Mouse (Mus musculus): Measurements from ENCODE around the gene Selenot.
"Not testable (repeated sequence)": the region's sequence is repeated elsewhere in the genome, so short reads cannot be mapped to it uniquely, and the experiment has no call there.

Selenot gene

DNA sequence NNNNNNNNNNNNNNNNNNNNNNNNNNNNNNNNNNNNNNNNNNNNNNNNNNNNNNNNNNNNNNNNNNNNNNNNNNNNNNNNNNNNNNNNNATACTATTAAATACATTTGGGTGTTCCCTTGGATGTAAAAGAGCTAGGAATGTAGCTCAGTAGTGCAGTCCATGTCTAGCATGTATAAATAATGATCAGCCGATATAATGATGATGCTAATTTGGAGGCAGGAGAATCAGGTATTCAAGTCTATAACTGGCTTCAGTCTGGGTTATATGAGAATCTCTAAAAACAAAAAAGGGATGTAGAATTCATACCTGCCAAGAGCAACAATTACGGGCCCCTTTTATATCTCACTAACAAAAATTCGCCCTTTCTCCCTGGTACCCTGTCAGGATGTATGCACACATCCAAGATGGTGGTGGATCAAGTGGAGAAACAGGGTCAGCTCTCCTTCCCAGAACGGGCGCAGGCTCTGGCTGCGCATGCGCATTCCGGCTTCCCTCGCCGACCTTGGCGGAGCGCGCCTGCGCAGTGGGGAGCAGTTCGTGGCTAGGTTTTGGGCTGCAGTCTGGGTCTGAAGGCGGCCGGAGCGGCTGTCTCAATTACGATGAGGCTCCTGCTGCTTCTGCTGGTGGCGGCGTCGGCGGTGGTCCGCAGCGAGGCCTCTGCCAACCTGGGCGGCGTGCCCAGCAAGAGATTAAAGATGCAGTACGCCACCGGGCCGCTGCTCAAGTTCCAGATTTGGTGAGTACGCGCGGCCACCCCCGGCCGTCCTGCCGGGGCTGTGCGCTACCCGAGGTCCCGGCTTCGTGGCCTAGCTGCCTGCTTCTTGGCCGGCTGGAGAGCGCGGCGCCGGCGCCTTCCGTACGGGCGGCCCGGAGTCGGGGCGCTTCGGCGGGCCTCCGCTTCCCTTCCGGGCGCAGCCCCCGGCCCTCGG lies at the start of gene Selenot:
Gene Selenot, plus strand, starts transcription at position 500 of the 930 bp plus-strand sequence.
- in situ Hi-C loops (cut with MboI, MseI), result loop anchor here (10.0 kb wide), 1 partner anchor 162 kb away; the partner anchor contains the start of gene Tsc22d2

DNA sequence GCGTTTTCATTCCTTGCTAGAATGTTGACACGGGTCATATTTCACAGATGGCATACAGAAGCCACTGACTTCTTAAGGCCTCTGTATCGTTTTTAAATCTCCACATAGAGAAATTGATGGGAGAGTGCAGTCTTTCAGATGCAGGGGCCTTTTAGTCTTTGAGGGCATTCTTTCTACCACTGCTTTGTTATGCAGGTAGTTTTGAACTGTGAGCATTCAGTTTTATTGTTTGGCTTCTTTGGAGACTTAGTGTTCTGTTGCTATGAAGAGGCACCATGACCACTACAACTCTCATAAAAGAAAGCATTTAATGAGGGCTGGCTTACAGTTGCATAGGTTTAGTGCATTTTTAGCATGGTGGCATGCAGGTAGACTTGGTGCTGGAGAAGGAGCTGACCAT lies 39.9 kb upstream of the Selenot start:
- in situ Hi-C loops (cut with MboI, MseI), result no loop called here

DNA sequence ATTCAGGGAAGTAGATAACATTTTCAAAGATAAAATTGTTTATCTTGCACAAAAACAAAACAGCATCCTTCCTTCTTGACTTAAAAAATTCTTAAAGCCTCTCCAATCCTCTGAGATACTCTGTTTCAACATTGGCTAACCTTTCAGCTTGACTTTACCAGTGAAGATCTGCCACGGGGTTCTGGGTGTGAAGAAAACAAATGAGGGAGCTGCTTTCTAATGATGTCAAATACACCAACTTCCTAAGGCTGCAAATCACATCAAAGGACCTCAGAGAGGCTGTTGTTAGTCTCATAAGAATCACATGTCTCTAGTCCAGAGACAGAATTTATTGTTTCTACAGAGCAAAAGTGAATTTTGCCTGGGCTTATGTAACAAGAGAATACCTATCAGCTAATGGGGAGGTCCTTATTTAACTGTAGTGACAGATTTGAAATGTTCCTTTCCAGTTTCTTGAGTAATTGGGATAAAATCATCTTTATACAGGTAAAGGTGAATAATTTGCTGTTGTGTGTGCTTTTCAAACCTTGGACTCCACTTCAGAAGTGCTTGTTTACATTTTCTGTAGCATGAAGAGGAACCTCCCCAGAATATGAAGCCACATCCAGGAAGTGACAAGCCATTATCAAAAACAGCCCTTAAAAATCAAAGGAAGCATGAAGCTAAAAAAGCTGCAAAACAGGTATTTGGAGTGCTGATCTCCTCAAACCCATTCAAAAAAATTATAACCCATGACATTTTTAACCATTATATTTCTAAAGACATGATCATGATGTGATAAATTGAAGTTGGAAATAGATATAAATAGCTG lies 24.2 kb upstream of the Selenot start:
- in situ Hi-C loops (cut with MboI, MseI), result no loop called here

DNA sequence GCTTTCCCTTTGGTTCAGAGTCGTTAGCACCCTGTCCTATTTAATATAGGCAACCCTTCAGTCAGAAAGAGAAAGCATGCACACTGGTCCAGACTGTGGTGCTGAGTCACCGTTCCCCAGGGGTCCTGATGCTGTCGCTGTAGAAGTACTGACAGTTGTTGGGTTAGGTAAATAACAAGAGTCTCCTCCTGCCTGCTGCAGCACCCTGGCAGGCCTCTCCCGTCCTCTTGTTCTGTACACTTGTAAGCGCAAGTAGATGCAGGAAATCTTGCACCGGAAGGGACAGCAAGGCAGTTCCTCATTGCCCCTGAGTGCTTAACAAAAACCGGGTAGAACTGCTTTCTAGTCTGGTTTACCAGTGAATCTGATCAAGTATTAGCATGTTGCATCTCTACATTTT lies 19.8 kb upstream of the Selenot start:
- in situ Hi-C loops (cut with MboI, MseI), result no loop called here

DNA sequence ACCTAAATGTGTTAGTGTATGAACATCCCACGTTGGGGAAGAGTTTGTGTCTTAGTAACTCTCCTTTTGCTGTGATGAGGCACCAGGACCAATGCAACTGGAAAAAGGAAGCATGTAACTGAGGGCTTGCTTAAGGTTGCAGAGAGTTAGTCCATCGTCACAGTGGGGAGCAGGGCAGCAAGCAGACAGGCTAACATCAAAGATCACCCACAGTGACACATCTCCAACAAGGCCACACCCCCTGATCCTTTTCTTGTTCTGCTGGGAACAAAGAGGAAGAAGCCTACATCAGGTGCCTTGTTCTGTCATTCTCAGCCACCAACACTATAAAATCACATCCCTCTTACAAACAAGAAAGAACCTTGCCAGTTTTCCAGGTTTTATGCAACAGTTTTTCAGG lies 16.5 kb upstream of the Selenot start:
- in situ Hi-C loops (cut with MboI, MseI), result no loop called here

DNA sequence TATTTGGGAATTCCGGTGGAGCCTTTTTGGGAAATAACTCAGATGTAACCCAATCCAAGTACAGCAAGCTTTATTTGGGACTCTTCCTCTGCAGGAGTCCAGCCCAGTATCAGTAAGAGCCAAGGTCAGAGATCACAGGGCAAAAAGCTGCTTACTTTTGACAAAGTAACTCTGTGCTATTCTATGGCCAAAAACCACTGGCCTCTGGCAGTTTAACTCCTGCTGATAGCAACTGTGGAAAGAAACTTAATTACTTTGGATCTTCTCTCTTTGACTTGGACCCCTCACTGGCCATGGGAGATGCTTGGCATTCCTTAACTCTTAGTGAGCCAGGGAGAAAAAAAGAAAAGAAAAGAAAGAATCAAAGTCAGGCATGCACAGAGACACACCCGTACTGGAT lies 15.0 kb upstream of the Selenot start:
- in situ Hi-C loops (cut with MboI, MseI), result no loop called here

DNA sequence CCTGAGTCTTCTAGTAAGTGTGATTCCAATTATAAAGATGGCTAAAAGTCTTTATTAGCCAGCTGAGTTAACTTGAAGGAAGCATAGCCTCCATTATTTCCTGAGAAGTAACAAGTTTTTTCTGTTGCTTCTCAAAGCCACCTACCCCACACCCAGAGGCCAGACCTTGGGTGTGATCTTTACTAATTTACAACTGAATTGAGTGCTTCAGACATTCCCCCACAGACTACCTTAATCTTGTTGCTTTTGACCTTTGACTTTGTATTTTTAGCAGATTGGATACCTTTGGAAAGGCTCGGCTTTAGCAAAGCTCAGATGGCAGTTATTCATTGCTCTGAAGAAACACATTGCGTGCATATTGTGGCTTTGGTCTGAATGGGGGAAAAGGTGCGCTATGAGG lies 5.6 kb upstream of the Selenot start:
- in situ Hi-C loops (cut with MboI, MseI), result loop anchor here (10.0 kb wide), 1 partner anchor 156 kb away; the partner anchor contains the start of gene Tsc22d2

DNA sequence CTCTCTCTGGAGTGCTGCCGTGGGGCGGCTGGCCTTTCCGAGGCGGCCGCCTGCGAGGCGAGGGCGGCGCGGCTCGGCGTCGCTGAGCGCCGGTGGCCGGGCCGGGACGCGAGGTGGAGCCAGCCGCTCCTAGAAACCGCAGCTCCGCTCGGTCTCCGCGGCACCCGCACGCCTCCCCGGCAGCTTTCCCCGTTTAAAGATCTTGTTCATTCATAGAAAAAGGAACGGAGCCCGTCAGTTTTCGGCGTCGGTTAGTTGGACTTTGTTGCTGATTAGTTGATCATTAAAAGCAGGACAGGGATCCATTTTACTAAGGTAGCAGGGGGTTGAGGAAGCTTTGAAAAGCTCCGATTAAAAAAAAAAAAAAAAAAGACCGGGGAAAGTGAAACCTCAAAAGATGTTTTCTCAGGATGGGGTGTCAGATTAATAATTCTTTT lies 649 bp downstream of the Selenot start:
- in situ Hi-C loops (cut with MboI, MseI), result loop anchor here (10.0 kb wide), 1 partner anchor 162 kb away; the partner anchor contains the start of gene Tsc22d2

DNA sequence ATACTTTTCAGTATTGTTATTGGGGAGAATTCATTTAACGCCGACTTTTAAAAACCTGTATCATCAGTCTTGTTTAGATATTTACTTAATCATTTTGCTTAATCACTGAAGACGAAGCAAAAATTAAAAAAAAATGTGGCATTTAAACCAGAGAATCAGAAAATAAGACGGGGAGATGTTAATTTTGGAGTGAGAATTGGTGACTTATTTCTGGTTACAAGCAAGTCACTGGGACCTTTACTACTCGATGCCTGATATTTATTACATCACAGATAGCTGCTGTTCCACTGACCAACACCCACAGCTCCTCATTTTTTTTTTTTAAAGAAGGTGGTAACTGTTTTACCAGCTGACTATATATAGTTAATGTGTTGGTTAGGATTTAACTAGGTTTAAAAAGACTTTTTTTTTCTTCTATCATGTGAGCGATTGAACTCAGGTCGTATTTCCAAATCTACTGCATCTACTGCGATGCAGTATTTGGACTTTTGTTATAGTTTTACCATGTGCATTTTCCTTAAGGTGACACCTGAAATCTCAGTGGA lies 1.1 kb downstream of the Selenot start:
- in situ Hi-C loops (cut with MboI, MseI), result loop anchor here (10.0 kb wide), 1 partner anchor 163 kb away; the partner anchor contains the start of gene Tsc22d2

DNA sequence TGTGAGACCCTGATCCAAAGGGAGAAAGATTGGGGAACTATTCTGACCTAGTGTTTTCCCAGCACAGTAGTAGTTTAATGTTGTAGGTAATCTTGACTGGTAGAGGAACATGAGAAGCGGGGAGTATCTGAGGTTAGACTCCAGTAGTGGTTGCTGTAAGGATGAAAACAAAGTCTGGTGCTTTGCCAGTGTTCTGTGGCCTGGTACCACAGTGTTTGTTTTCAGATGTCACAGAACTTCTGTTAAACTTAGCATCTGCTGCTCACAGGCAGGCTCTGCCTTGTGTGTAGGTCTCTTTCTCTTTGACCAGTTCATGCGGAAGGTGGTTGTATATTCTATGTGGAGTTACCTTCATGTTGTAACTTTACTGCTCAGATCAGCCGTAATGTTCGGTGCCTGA lies 5.1 kb downstream of the Selenot start:
- in situ Hi-C loops (cut with MboI, MseI), result loop anchor here (10.0 kb wide), 1 partner anchor 103 kb away; no protein-coding TSS in a partner anchor

DNA sequence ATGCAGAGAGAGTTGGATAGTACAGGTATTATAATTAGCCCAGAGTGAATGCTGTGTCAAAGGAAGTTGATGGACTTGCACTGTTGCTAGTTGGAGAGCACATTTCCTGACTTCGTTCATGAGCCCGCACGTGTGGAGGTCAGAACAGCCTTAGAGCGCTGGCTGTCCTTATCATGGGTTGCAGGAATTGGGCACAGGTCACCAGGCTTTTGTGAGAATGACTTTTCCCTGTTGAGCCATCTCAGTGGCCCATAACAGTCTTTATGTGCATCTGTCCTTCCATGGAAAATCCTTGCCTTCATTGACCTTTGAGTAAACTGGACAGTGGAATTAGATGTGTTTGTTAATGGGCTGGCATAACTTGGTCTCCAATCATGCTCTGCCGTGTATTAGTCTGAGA lies 5.9 kb downstream of the Selenot start:
- in situ Hi-C loops (cut with MboI, MseI), result loop anchor here (10.0 kb wide), 1 partner anchor 103 kb away; no protein-coding TSS in a partner anchor

DNA sequence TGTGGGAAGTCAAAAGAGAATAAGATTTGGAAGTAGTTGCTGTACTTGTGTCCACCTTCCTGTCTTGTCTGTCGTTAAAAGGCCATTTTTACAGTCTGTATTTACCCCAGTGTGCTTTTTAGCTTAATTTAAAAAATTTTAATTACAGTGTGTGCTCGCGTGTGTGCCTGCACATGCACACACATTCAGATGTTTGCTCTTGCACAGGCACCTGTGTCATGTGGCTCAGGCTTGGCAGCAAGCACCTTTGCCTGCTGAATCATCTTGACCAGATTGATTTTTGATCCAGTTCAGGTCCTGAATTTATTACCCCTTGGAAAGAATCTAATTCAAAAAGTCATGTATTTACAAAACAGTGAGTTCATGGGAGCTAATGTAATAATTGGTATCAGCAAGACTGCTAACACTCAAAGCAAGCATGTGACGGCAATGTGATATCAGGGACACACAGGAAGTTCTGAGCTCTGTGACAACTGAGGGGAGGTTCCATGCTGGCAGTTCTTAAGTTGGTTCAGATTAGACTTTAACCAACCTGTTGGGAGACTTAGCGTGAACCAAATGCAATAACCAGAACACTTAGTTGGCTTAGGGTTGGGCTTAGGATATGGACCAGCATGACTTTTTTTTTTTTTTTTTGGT lies 6.5 kb downstream of the Selenot start:
- in situ Hi-C loops (cut with MboI, MseI), result loop anchor here (10.0 kb wide), 1 partner anchor 102 kb away; no protein-coding TSS in a partner anchor

DNA sequence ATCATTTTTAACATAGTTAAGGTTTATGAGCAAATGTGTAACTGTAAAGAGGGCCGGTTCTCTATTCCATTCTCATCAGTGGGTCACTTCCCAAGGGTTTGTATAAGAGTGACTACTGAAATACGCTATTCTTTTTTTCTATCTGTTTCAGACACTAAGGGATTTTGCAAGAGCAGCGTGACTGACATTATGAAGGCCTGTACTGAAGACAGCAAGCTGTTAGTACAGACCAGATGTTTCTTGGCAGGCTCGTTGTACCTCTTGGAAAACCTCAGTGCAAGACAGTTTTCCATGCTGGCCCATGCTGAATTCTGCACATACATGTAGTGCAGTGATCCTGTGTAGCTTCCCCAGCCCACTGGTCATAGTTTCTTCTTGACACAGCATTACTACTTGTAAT lies 14.1 kb downstream of the Selenot start:
- in situ Hi-C loops (cut with MboI, MseI), result not testable (repeated sequence)

DNA sequence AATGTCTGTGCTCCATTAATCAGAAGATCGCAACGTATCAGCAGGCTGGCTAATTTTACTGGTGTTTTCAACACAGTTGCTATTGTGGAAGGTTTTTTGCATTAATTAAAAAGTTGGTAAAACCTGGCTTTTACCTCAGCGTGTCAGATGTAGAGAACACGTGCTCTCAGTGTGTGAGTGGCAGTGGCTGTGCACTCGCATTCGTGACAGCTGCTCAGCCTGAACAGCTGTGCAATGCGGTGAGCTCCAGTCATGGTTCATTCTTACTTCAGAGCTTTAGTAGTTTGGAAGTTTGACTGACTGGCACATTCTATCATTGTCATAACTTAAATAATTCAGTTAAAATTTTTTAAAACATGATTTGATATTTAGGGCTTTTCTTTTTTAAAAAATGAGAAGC lies 16.2 kb downstream of the Selenot start:
- in situ Hi-C loops (cut with MboI, MseI), result not testable (repeated sequence)

DNA sequence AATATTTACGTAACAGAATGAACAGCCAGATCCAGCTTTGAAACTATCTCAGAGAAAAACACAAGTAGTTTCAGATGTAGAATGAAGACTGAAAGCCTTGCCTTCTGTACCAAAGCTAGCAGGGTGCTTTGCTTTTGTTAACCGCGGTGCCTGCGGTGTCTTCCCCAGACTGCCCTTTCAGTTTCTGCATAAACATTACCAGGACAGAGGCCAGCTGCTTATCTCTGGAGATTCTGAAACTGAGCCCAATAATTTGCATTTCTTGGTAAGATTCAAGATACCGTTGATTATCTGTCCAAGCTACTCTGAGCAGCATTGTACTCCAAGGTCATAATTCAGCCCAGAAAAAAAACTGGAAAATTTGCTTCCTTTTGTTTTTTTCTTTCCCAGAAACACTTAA lies 17.2 kb downstream of the Selenot start:
- in situ Hi-C loops (cut with MboI, MseI), result no loop called here

DNA sequence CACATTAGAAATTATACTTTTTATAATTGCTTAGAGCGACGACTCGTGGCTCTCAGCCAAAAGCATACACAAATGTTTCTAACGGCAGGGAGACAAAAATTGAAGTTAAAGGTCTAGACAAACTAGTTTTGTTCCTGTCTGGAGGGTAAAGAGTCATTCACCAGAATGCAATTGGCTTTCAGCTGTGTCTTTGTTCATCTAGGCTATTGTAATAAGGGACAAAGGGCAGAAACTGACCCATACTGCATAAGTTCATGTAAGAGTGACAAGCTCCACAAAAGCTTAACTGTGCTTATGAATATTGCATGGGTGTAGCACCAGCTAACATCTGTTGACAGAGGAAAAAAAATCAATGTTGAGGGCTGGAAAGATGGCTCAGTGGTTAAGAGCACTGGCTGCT lies 32.1 kb downstream of the Selenot start:
- in situ Hi-C loops (cut with MboI, MseI), result no loop called here

DNA sequence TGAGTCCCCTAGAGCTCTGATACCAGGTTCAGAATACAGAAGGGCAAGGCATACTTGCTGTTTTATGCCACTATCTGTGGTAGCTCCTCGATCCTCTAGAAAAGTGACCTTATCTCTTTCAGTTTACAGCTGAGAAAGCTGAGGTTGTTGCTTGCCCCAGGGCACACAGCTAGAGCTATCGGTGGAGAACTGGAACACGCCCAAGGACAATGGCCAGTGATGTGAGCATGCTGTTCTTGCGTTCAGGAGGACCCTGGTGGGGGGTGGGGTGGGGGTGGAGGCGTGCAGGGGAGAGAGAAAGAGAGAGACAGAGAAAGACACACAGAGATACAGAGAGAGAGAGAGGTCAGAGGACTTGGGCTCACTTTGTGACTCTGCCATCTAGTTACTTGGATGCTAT lies 33.5 kb downstream of the Selenot start:
- in situ Hi-C loops (cut with MboI, MseI), result no loop called here

DNA sequence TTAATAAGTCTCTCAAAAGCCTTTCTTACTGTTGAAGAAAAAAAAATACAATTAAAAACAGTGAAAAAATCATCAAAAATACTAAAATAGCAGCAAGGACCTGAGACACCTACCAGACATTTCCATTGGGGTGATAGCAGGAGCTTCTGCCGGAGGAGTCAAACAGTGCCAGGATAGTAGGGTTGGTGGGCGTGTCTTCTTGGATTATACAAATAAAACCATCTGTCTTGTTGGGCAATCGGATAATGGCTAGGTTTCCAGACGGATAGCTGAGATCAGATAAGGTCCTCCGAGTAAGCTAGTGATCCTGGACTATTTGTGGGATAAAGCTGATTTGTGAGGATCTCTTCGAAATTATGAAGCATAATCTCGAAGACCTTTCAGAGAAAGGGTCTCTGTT lies 44.6 kb downstream of the Selenot start:
- in situ Hi-C loops (cut with MboI, MseI), result no loop called here

DNA sequence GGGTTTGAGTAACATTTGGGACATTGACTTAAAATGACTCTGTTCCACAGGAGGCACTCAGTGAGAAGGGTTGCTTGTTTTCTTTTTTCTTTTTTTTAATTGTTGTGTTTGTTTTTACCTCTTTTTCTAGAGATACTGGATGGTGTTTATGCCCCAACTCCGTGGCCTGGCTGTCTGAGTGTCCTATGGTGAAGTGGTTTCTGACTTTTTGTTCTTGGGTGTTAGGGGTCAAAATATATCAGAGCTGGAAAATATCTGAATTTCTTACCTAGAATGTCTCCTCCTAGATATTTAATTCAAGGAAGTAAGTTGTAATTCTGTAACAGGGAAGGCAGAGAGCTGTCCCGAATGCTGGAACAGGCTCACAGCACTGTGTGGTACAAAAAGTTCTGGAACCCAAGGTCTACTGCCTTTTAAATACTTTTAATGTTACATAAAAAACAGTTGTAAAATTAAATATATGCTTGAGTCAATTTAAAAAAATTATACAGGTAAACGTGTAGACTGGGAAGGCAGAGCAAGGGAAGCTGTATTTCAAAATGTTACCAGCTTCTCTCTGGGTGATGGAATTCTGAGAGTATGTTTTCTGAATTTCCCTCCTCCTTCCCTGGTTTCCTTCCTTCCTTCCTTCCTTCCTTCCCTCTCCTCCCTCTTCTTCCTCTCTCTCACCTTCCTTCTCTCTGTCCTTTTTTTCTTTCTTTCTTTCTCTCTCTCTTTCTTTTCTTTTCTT lies 46.4 kb downstream of the Selenot start:
- in situ Hi-C loops (cut with MboI, MseI), result no loop called here

DNA sequence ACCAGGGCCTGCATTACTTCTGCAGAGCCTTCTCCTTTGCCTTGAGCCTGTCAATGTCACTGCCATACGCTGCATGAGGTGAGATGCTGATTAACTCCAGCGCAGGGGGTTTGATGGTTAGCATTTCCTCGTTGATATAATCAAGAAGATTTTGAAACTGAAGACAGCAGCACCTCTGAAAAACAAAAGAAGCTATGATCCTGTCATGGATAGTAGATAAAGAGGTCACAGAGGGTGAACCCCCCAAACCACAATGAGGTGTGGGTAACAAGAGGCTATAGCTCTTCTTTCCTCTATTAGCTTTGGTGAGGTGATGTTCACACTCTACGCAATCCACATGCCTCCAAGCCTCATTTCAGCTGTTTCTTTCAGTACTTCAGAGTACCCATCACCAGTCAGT lies 48.5 kb downstream of the Selenot start:
- in situ Hi-C loops (cut with MboI, MseI), result no loop called here

DNA sequence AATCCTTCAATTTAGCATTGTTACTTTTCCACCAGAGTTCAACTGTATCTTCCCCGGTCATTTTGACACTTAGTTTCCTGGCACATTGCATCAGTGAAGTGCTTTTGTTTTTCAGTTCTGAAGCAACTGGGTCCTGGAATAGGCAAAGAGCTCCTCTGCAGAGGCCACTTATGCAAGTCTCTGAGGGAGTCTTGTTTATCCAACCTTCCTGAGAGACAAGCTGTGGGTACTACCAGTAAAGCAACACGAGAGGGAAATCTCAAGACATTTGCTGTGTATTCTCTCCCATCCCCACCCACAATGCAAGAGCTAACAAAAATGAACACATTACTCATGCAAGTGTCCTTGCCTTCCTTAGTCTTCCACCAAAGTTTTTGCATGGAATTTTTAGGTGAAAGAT lies 55.3 kb downstream of the Selenot start:
- in situ Hi-C loops (cut with MboI, MseI), result no loop called here

All from regulatory T cell (primary cell).